In the genomic region with DNA sequence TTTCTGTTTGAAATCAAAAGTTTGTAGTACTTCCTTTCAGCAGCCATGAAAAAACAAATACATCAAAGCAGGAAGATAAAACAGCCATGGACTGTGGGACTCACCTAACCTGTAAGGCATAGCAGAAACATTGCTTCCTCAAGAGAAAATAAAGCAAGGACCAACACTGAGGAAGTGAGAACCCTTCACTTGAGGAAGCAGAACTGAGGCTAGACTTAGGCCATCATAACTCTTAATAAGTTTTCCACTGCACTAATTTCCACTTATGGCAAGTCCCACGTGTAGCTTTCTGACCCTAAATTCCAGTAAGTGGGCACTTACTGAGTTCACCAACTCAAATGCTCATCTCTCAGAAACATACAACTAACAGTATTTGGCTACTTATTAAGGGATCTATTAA, we compare ENCODE assay signal across 16 mouse cellular contexts. TPM values are rescaled to one million over a fixed set of nuclear protein-coding genes. Genes with fewer than 3 reads are reported as not detected.
A peak's percentile ranks its signal among the peaks of the same experiment; 100 is the strongest.
DNase-seq lines count a peak whose midpoint lies in the region; ATAC-seq lines count a peak whose summit lies in the region.
"Had no signal": no experiment of that assay in that cellular context is flagged by ENCODE, and none has a peak within 500 bp of the region (broad histone marks: within the 10 kb centered on the region; RNA-seq: fewer than 3 reads in every experiment).

No protein-coding gene starts in this region.

- peaks cover 4% of the 10 kb centered on the region; the same call in 1 of the 2 replicates for H3K36me3 ChIP-seq in heart, embryonic 13.5 days
- no peaks in the 10 kb centered on the region for H3K36me3 ChIP-seq in intestine, embryonic 15.5 days
- 0 out of 2 replicates have a peak, but pooled peaks cover 2% of the 10 kb centered on the region for H3K36me3 ChIP-seq in splenic B cell, adult 2 months (ENCODE audit: control insufficient read depth, insufficient read depth, low read length, poor library complexity, severe bottlenecking)
- H3K36me3 ChIP-seq in hindbrain, embryonic 13.5 days, result no peaks in the 10 kb centered on the region

- H3K4me3 ChIP-seq in heart, embryonic 13.5 days, result peak overlapping the region; percentile 90; the same call in 1 of the 2 replicates
- H3K4me3 ChIP-seq in intestine, embryonic 15.5 days (replicated peaks), result no peak overlapping the region
- no peak overlapping the region for H3K4me3 ChIP-seq in hindbrain, embryonic 13.5 days

- no peaks in the 10 kb centered on the region for H3K27me3 ChIP-seq in heart, embryonic 13.5 days (replicated peaks)
- no peaks in the 10 kb centered on the region for H3K27me3 ChIP-seq in intestine, embryonic 15.5 days (replicated peaks)
- H3K27me3 ChIP-seq in splenic B cell, adult 2 months (ENCODE audit: control insufficient read depth, insufficient read depth, low read length, poor library complexity, severe bottlenecking), result no peaks in the 10 kb centered on the region
- peaks cover 17% of the 10 kb centered on the region; the same call in 1 of the 2 replicates for H3K27me3 ChIP-seq in hindbrain, embryonic 13.5 days

- 72% methylated on average over 1 of the region's 1 CpGs for WGBS in heart, embryonic 13.5 days
- 70% methylated on average over 1 of the region's 1 CpGs for WGBS in intestine, embryonic 15.5 days
- WGBS in hindbrain, embryonic 13.5 days, result 78% methylated on average over 1 of the region's 1 CpGs

- H3K27ac ChIP-seq in heart, embryonic 13.5 days (replicated peaks), result no peak overlapping the region
- no peak overlapping the region for H3K27ac ChIP-seq in intestine, embryonic 15.5 days
- no peak overlapping the region for H3K27ac ChIP-seq in hindbrain, embryonic 13.5 days
- H3K27ac ChIP-seq: left cerebral cortex, adult 2 months had no signal

- intact Hi-C loops in left cerebral cortex, postnatal 4 days (cut with DNase I), result no loop called here

- ATAC-seq in heart, embryonic 13.5 days (ENCODE audit: extremely low read depth, insufficient number of reproducible peaks, low FRiP score, low TSS enrichment), result no peak
- ATAC-seq in intestine, embryonic 15.5 days, result no peak
- ATAC-seq in hindbrain, embryonic 13.5 days (ENCODE audit: low FRiP score), result no peak

- H3K9ac ChIP-seq in heart, embryonic 13.5 days, result no peak overlapping the region
- H3K9ac ChIP-seq in intestine, embryonic 15.5 days, result no peak overlapping the region
- no peak overlapping the region for H3K9ac ChIP-seq in hindbrain, embryonic 13.5 days

- no peak for DNase-seq in heart, adult 9 months (ENCODE audit: low spot score in 2 of 2)
- peak; percentile 30 to 45 for DNase-seq in spleen, postnatal 36 days (ENCODE audit: low spot score in 2 of 2)
- no peak for DNase-seq in spleen, postnatal 10 days (ENCODE audit: low spot score in 2 of 2)
- DNase-seq in splenic B cell, adult 2 months (ENCODE audit: low read depth, low spot score), result peak; percentile 68
- DNase-seq in left cerebral cortex, postnatal 4 days, result no peak
- DNase-seq: adrenal gland, adult 2 months; cerebellum, postnatal 14 days; gastrocnemius, postnatal 25 days; kidney, adult 2 months; lung, adult 18-20 months had no signal

- H3K4me1 ChIP-seq in heart, embryonic 13.5 days, result peaks cover 22% of the 10 kb centered on the region
- peaks cover 9% of the 10 kb centered on the region; the same call in 1 of the 2 replicates for H3K4me1 ChIP-seq in intestine, embryonic 15.5 days (replicated peaks)
- H3K4me1 ChIP-seq in hindbrain, embryonic 13.5 days (replicated peaks), result peaks cover 32% of the 10 kb centered on the region

- H3K4me2 ChIP-seq in heart, embryonic 13.5 days, result no peak overlapping the region
- H3K4me2 ChIP-seq in intestine, embryonic 15.5 days (replicated peaks), result peak overlapping the region; percentile 67; the same call in 1 of the 2 replicates
- H3K4me2 ChIP-seq in hindbrain, embryonic 13.5 days, result no peak overlapping the region

- no peaks in the 10 kb centered on the region for H3K9me3 ChIP-seq in heart, embryonic 13.5 days
- H3K9me3 ChIP-seq in intestine, embryonic 15.5 days, result no peaks in the 10 kb centered on the region
- H3K9me3 ChIP-seq in hindbrain, embryonic 13.5 days, result no peaks in the 10 kb centered on the region

RNA-seq across cellular contexts. Expression of gene Farsb, which starts 1.4 kb away (rescaled TPM):
- 96.3 and 99.3 TPM in 2 replicates for polyA plus RNA-seq in heart, embryonic 13.5 days (2015; fragmentation: Nextera tagmentation; extraction: Ambion mirVana)
- polyA plus RNA-seq in intestine, embryonic 15.5 days (2015; fragmentation: Nextera tagmentation; extraction: Ambion mirVana), result 169 and 187 TPM in 2 replicates
- 10 to 100 TPM; 90.1 to 94.8 TPM for total RNA-seq in left cerebral cortex, postnatal 4 days (2021)
- polyA plus RNA-seq in hindbrain, embryonic 13.5 days (2015; fragmentation: Nextera tagmentation; extraction: Ambion mirVana), result 143 and 144 TPM in 2 replicates

RNA-seq across cellular contexts. Expression of gene Mogat1, which starts 20.6 kb away (rescaled TPM):
- polyA plus RNA-seq in heart, embryonic 13.5 days (2015; fragmentation: Nextera tagmentation; extraction: Ambion mirVana), result not detected in 2 replicates
- not detected in 2 replicates for polyA plus RNA-seq in intestine, embryonic 15.5 days (2015; fragmentation: Nextera tagmentation; extraction: Ambion mirVana)
- total RNA-seq in left cerebral cortex, postnatal 4 days (2021), result not detected
- 0.79 TPM in 1 of 2 replicates, not detected in the other for polyA plus RNA-seq in hindbrain, embryonic 13.5 days (2015; fragmentation: Nextera tagmentation; extraction: Ambion mirVana)
- total RNA-seq: left cerebral cortex, adult 2 months; megakaryocyte-erythroid progenitor cell, adult 5-6 weeks had no signal

RNA-seq across cellular contexts. Expression of gene BC035947, which starts 21.8 kb away (rescaled TPM):
- polyA plus RNA-seq in heart, embryonic 13.5 days (2015; fragmentation: Nextera tagmentation; extraction: Ambion mirVana), result 0.07 TPM in 1 of 2 replicates, not detected in the other
- 0.45 and 0.56 TPM in 2 replicates for polyA plus RNA-seq in intestine, embryonic 15.5 days (2015; fragmentation: Nextera tagmentation; extraction: Ambion mirVana)
- under 1 TPM; 0.22 to 0.32 TPM for total RNA-seq in left cerebral cortex, postnatal 4 days (2021)
- 0.82 and 0.87 TPM in 2 replicates for polyA plus RNA-seq in hindbrain, embryonic 13.5 days (2015; fragmentation: Nextera tagmentation; extraction: Ambion mirVana)
- total RNA-seq: gastrocnemius, postnatal 25 days; megakaryocyte-erythroid progenitor cell, adult 5-6 weeks had no signal
- polyA plus RNA-seq: heart, postnatal 0 days had no signal

Comparison
In these comparisons a context has a peak if more than half of its experiments do, and no peak if none do; other contexts are left out.
1. DNase-seq: peak in spleen, postnatal 36 days (2 of 2) and splenic B cell, adult 2 months (single experiment); none in heart, adult 9 months (0 of 2), spleen, postnatal 10 days (0 of 2) and left cerebral cortex, postnatal 4 days (single experiment).